Mouse (Mus musculus): Measurements from ENCODE around the gene Mfsd2b. TPM values are rescaled to one million over a fixed set of nuclear protein-coding genes. Genes with fewer than 3 reads are reported as not detected.
"Not testable (repeated sequence)": the region's sequence is repeated elsewhere in the genome, so short reads cannot be mapped to it uniquely, and the experiment has no call there.

Gene Mfsd2b
- polyA plus RNA-seq (2015; fragmentation: Nextera tagmentation; extraction: Ambion mirVana) = 0.97 and 1.3 TPM in 2 replicates

DNA sequence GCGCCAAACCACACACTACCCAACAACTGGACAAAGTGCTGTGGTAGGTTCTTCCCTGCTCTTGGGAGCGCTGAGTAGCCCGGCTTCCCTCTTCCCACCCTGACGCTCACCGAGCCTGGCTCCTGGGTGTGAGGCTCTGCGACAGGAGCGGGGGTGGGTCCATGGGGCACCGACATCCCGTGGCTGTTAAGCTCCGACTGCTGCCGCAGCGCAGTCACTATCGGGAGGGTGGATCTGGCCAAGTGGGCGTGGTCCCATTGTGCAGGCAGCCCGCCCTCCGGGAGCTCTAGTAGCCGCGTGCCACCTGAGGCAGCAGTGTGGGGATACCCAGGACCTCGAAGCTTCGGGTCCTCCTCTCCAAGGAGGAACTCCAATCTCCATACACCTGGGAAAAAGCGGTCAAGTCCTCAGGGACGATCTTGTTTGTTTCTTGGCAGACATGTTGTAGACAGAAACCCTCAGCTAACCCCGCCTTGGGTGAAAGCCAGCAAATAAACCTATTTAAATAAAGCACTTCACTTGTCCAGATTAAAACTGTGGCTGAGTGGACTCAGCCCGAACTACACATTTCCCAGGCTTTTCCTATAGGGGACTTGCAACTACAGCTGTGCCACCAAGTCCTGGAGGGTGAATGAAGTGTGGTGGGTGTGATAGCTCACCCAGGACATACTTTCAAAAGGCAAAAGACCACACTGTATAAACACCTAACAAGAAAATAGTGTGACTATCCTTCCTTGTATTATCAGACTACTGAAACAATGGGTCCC is at the start of gene Mfsd2b:
Gene Mfsd2b, minus strand, starts transcription at position 199 of the 767 bp plus-strand sequence.
- Histone ChIP-seq H3K4me3 (peak within 1 kb of the TSS; percentile 37), H3K9me3 (replicated peaks) (no peaks in the 10 kb centered on the region), H3K9ac (peak within 1 kb of the TSS; percentile 60), H3K4me1 (peaks cover 12% of the 10 kb centered on the region), H3K27ac (no peak within 1 kb of the TSS), H3K4me2 (peak within 1 kb of the TSS; percentile 72), H3K27me3 (peaks cover 10% of the 10 kb centered on the region; the same call in 1 of the 2 replicates), H3K36me3 (ENCODE audit: poor library complexity, severe bottlenecking) (peaks cover 11% of the 10 kb centered on the region)
- WGBS = 4% methylated on average over 24 of the region's 24 CpGs
- peak; percentile 86 for ATAC-seq

DNA sequence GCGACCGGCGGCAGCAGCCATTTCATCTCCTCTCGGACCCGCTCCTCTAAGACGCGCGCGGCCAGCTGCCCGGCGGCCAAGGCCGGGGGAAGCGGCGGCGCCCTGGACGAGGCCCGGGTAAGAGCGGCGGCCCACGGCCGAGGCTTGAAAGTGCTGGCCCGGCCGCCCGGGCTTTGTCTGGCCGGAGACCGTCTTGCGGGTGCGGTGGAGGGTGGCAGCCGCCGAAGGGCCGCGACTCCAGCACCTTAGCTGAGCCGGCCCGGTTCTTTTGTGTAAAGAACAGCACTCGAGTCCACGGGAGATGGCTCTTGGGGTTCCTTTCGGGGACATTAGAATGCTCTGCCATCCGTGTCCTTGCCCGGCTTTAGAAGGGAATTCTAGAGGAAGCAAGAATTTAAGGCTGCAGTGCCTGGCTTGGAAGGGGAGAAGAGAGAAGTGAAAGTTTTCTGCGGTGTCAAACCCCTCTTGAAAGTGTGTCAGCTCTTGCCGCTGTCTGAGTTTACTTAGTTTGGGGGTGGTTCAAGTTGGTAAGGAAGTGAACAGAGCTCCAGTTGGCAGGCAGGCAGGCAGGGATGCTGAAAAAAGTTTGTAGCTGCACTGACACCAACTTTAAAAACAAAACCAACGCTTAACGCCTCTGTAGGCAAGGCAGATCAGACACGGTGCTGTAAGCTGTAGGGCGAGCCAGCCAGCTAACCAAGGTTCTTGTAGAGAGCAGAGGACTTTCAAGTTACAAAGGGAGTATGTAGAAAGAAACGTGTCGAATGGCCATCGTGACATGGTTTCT is 43.8 kb upstream of the Mfsd2b start:
- 0% methylated on average over 47 of the region's 48 CpGs for WGBS
- ATAC-seq = peak; percentile 69; the same call in 1 of the 2 replicates
- H3K36me3 ChIP-seq (ENCODE audit: poor library complexity, severe bottlenecking) = no peaks in the 10 kb centered on the region
- peak overlapping the region; percentile 80 for H3K4me2 ChIP-seq
- H3K9me3 ChIP-seq (replicated peaks) = no peaks in the 10 kb centered on the region
- H3K27ac ChIP-seq = peak overlapping the region; percentile 99
- peak overlapping the region; percentile 97 for H3K4me3 ChIP-seq
- H3K27me3 ChIP-seq = no peaks in the 10 kb centered on the region
- H3K9ac ChIP-seq = peak overlapping the region; percentile 99
- H3K4me1 ChIP-seq = peaks cover 22% of the 10 kb centered on the region

DNA sequence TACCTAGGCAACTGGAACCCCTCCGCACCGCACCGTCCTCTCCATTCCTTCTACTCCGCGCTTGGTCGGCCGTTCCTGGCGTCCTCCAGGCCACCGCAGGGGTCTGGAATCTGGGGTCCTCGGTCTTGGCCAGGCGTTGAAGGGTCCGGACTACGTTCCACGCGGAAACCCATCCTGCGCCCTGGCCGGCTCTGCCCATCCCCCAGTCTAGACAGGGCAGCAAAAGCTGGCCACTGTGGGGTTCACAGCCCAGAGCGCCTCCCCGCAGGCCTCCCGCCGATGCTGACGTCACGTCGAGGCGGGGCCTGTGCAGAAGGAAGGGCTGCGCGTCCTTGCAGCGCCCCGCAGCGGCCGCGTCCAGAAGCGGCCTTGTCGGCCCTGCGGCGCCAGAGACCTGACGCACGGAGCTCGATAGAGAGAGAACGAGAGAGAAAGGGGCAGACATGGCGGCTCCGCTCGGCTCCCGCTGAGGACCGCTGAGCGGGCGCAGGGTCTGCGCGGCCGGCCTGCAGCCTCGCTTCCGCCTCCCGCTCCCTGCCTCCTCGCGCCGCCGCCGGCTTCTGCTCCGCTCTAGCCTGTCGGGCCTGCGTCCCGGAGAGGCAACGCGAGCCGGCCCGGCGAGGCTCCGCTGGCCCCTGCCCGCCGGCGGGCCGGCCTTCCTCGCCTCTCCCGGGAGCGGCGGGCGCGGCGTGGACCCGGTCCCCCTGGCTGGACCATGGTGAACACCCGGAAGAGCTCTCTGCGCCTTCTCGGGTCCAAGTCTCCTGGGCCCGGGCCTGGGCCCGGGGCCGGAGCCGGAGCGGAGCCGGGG is 43.0 kb upstream of the Mfsd2b start, which contains the start of gene Atad2b:
Gene Atad2b, plus strand, starts transcription at position 360 of the 811 bp plus-strand sequence.
- Histone ChIP-seq H3K9me3 (replicated peaks) (no peaks in the 10 kb centered on the region), H3K4me1 (peaks cover 22% of the 10 kb centered on the region), H3K4me3 (peak within 1 kb of the TSS; percentile 97), H3K4me2 (peak within 1 kb of the TSS; percentile 80), H3K36me3 (ENCODE audit: poor library complexity, severe bottlenecking) (no peaks in the 10 kb centered on the region), H3K9ac (peak within 1 kb of the TSS; percentile 99), H3K27ac (peak within 1 kb of the TSS; percentile 99), H3K27me3 (no peaks in the 10 kb centered on the region)
- under 1% methylated on average over 79 of the region's 89 CpGs for WGBS
- ATAC-seq = peak; percentile 98

DNA sequence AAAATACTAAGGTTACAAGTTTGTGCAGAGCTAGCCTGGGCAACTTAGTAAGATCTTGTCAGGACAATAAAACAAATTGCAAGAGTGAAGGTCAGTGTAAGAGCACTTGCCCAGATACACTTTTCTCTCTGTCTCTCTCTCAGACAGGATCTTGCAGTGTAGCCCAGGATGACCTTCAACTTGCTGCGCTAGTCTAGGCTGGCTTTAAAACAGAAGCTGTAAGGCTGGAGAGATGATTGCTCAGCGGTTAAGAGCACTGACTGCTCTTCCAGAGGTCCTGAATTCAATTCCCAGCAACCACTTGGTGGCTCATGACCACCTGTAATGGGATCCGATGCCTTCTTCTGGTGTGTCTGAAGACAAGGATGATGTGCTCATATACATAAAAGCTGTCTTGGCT is 40.8 kb upstream of the Mfsd2b start:
- Histone ChIP-seq H3K9ac (no peak overlapping the region), H3K4me1 (peaks cover 17% of the 10 kb centered on the region), H3K9me3 (replicated peaks) (no peaks in the 10 kb centered on the region), H3K4me3 (no peak overlapping the region), H3K27ac (no peak overlapping the region), H3K36me3 (ENCODE audit: poor library complexity, severe bottlenecking) (no peaks in the 10 kb centered on the region), H3K4me2 (no peak overlapping the region), H3K27me3 (no peaks in the 10 kb centered on the region)
- WGBS = 77% methylated on average over 3 of the region's 3 CpGs
- no peak for ATAC-seq

DNA sequence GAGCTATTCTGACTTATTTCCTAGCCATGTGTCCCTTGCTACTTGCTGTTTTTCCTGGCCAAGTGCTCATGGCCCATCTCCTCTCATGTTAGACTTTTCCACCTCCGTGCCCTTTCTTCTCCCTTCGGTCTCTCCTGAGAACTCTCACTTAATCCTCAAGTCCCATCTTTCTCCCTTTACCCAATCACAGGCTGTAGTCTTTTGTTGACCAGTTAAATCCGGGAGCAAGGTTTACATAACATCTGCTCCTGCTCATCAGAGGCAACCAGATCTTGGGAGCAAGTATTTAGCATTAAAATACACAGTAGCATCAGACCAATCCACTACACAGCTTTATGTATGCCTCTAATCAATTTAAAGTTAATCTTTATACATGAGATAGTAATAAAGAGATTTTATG is 40.3 kb upstream of the Mfsd2b start:
- Histone ChIP-seq H3K9me3 (replicated peaks) (no peaks in the 10 kb centered on the region), H3K27me3 (no peaks in the 10 kb centered on the region), H3K4me3 (no peak overlapping the region), H3K9ac (no peak overlapping the region), H3K36me3 (ENCODE audit: poor library complexity, severe bottlenecking) (no peaks in the 10 kb centered on the region), H3K4me1 (peaks cover 12% of the 10 kb centered on the region), H3K27ac (no peak overlapping the region), H3K4me2 (no peak overlapping the region)
- ATAC-seq = no peak
- WGBS = 42% methylated on average over 3 of the region's 3 CpGs

DNA sequence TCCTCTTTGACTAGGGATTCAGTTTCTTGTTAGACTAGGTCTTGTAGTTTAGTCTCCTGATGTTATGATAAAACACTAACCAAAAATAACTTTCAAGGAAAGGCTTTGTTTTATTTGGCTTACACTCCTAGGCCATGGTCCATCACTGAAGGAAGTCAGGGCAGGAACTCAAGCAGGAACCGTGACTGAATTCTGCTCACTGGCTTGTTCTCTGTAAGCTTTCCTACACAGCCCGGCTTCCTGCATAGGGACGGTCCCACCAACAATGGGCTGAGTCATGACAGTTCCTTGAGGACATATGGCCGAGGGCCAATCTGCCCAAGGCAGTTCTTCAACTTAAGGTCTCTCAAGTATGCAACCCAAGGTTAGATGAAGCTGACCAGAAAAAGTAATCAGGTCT is 37.6 kb upstream of the Mfsd2b start:
- Histone ChIP-seq H3K4me3 (no peak overlapping the region), H3K27me3 (no peaks in the 10 kb centered on the region), H3K9me3 (replicated peaks) (no peaks in the 10 kb centered on the region), H3K27ac (no peak overlapping the region), H3K36me3 (ENCODE audit: poor library complexity, severe bottlenecking) (no peaks in the 10 kb centered on the region), H3K9ac (no peak overlapping the region), H3K4me2 (no peak overlapping the region), H3K4me1 (no peaks in the 10 kb centered on the region)
- WGBS = 85% methylated on average over 4 of the region's 4 CpGs
- no peak for ATAC-seq

DNA sequence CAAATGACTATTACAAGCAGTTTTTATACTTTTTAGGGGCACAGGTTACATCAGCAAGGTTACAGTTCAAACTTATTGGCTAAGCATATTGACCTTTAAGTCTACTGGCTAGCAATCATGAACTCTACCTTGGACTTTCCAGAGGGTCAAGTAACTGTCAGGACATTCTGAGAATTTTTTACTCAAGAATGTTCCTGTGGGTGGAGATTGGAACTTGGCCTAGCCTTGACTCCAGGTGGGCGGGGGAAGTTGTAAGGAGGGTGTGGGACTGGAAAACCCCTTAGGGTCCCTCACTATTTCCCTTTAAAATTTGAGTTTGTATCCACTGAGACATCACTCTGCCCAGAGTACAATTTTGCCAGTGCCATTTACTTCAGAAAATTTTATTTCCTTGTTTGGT is 36.3 kb upstream of the Mfsd2b start:
- ATAC-seq; H3K36me3 ChIP-seq (ENCODE audit: poor library complexity, severe bottlenecking); H3K4me1 ChIP-seq; H3K4me2 ChIP-seq; H3K27ac ChIP-seq; H3K9ac ChIP-seq; H3K9me3 ChIP-seq (replicated peaks); H3K27me3 ChIP-seq; H3K4me3 ChIP-seq: not testable (repeated sequence)
- 97% methylated on average over 1 of the region's 1 CpGs for WGBS

DNA sequence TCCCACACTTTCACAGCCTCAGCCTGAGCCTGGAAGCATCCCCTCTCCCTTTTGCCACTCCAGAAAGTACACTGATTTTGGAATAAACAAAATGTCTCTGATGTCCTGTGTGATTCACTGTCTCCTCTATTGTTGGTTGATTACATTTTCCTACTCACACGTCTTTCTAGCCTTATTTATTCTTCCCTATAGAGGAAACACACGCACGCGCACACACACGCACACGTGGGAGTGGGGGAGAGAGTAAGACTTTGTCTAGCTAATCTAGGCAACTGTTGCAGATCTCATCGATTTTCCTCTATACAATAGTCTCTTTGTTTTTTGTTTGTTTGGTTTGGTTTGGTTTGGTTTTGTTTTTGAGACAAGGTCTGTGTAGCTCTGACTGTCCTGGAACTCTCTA is 34.2 kb upstream of the Mfsd2b start:
- no peak overlapping the region for H3K4me3 ChIP-seq
- no peaks in the 10 kb centered on the region for H3K9me3 ChIP-seq (replicated peaks)
- H3K4me1 ChIP-seq = peaks cover 3% of the 10 kb centered on the region; the same call in 1 of the 2 replicates
- ATAC-seq = no peak
- H3K4me2 ChIP-seq = no peak overlapping the region
- no peaks in the 10 kb centered on the region for H3K36me3 ChIP-seq (ENCODE audit: poor library complexity, severe bottlenecking)
- H3K27me3 ChIP-seq = no peaks in the 10 kb centered on the region
- no peak overlapping the region for H3K9ac ChIP-seq
- H3K27ac ChIP-seq = no peak overlapping the region
- WGBS = 94% methylated on average over 7 of the region's 7 CpGs

DNA sequence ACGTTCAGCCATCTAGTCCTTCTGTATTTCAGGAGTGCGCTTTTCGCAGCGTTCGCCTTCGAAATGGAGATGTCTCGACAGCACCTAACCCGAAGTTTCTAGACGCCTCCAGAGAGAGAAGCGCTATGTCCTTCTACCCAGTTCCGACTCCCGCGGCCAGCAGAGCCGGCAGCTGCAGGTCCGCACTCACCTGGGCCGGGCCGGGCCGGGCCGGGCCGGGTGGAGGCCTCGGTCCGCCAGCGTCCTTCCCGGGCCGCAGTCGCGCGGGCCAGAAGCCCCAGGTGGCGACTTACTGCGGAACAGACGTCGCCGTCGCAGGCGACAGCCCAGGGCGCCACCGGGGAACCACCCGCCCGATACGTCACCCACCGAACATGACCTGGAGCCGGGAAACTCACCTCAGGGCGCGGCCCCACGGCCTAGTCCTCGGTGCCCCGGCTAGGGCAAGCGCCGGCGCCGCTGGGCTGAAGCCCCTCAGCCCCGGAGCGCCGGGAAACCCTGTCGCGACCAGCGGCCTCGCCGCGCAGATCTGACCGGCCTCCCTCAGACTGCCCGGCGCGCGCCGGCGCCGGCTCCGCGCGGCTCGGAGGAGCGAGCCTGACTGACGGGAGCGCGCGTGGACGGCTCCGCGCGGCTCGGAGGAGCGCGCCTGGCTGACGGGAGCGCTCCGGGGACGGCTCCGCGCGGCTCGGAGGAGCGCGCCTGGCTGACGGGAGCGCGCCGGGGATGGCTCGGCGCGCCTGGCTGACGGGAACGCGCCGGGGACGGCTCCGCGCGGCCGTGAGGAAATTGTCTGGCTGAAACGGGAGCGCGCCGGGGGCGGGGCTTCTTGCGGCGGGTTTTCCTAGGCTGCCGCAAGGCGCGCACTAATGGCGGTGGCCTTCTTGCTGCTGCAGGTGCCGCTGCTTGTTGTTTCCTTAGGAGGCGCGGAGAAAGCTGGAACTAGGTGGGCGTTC is 33.1 kb upstream of the Mfsd2b start, which contains the start of gene Ubxn2a:
Gene Ubxn2a, minus strand, starts transcription at position 755 of the 956 bp plus-strand sequence.
- H3K9ac ChIP-seq = peak within 1 kb of the TSS; percentile 86
- peak within 1 kb of the TSS; percentile 69 for H3K4me3 ChIP-seq
- under 1% methylated on average over 111 of the region's 125 CpGs for WGBS
- H3K4me1 ChIP-seq = peaks cover 3% of the 10 kb centered on the region; the same call in 1 of the 2 replicates
- peak within 1 kb of the TSS; percentile 78 for H3K4me2 ChIP-seq
- H3K36me3 ChIP-seq (ENCODE audit: poor library complexity, severe bottlenecking) = no peaks in the 10 kb centered on the region
- no peaks in the 10 kb centered on the region for H3K27me3 ChIP-seq
- peak within 1 kb of the TSS; percentile 85 for H3K27ac ChIP-seq
- peak; percentile 93 for ATAC-seq
- no peaks in the 10 kb centered on the region for H3K9me3 ChIP-seq (replicated peaks)

DNA sequence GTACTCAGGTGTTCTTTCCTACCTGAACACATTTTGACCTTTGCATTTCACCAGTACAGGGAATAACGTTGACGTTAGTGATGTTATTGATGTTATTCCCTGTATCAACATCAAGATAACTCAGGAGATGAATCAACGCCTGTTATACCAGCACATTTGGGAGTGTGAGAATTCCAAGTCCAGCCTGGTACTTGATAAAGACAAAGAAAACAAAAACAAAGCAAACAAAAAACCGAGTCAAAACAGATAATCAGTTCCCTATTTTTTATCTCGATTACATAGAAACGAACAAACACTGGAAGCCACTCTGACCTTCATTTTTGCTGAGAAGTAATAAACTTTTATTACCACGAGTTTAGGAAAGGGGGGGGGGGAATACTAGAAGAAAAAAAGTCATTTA is 32.3 kb upstream of the Mfsd2b start:
- Histone ChIP-seq H3K9ac (peak overlapping the region; percentile 86), H3K27me3 (no peaks in the 10 kb centered on the region), H3K36me3 (ENCODE audit: poor library complexity, severe bottlenecking) (peaks cover 4% of the 10 kb centered on the region; the same call in 1 of the 2 replicates), H3K4me3 (peak overlapping the region; percentile 69), H3K4me1 (peaks cover 3% of the 10 kb centered on the region; the same call in 1 of the 2 replicates), H3K4me2 (peak overlapping the region; percentile 78), H3K9me3 (replicated peaks) (no peaks in the 10 kb centered on the region), H3K27ac (no peak overlapping the region)
- WGBS = 61% methylated on average over 7 of the region's 7 CpGs
- no peak for ATAC-seq
